Mouse (Mus musculus) MEL (cell line): ENCODE data around the gene Pttg1ip. TPM values are rescaled to one million over a fixed set of nuclear protein-coding genes. Genes with fewer than 3 reads are reported as not detected.

Experiments used
- DNase-seq: peaks from one replicate; pipeline ENCODE4 v3.0.0; 2011; ENCODE audit warnings: low read depth, low spot score
- H3K27ac ChIP-seq: 2 replicates; pipeline ENCODE4 v1.5.1; 2012; ENCODE audit warnings: low read depth, mild to moderate bottlenecking, control low read depth, low read length, moderate library complexity; ENCODE audit not compliant: control insufficient read depth
- H3K27me3 ChIP-seq, 2 experiments: fragments of 150-350 bp in 1 of 2; sonication (generic) in 1 of 2; 2 replicates each; pipeline ENCODE4 v1.6.1; 2012; ENCODE audit warnings: low read length in 2 of 2, mild to moderate bottlenecking in 2 of 2, improper control_type of control experiment in 1 of 2, moderate library complexity in 1 of 2; ENCODE audit not compliant: insufficient read depth in 2 of 2, control insufficient read depth in 1 of 2
- H3K36me3 ChIP-seq, 2 experiments: 2 replicates each; pipeline ENCODE4 v1.6.1; 2012 to 2014; ENCODE audit warnings: low read length in 2 of 2, improper control_type of control experiment in 1 of 2, inconsistent platforms in 1 of 2, mild to moderate bottlenecking in 1 of 2; ENCODE audit not compliant: insufficient read depth in 2 of 2, control insufficient read depth in 1 of 2
- H3K4me1 ChIP-seq, 2 experiments: fragments of 150-350 bp in 1 of 2; sonication (generic) in 1 of 2; 2 replicates each; pipeline ENCODE4 v1.6.1; 2012; ENCODE audit warnings: low read length in 2 of 2, improper control_type of control experiment in 1 of 2, mild to moderate bottlenecking in 1 of 2; ENCODE audit not compliant: insufficient read depth in 2 of 2, control insufficient read depth in 1 of 2
- H3K4me3 ChIP-seq, 2 experiments: fragments of 150-350 bp in 1 of 2; sonication (generic) in 1 of 2; 2 replicates each; pipeline ENCODE4 v1.5.1; 2012; ENCODE audit warnings: low read depth in 2 of 2, low read length in 2 of 2, mild to moderate bottlenecking in 2 of 2, moderate library complexity in 2 of 2, control low read depth in 1 of 2, improper control_type of control experiment in 1 of 2; ENCODE audit not compliant: control insufficient read depth in 1 of 2, insufficient read depth in 1 of 2
- H3K79me2 ChIP-seq: 2 replicates; pipeline ENCODE4 v1.6.1; 2012; ENCODE audit warnings: mild to moderate bottlenecking, low read length, moderate library complexity; ENCODE audit not compliant: control insufficient read depth, poor library complexity, insufficient read depth
- H3K9ac ChIP-seq: 2 replicates; pipeline ENCODE4 v1.6.1; 2012; ENCODE audit warnings: low read depth, mild to moderate bottlenecking, control low read depth, low read length, moderate library complexity; ENCODE audit not compliant: control insufficient read depth, poor library complexity, severe bottlenecking
- H3K9me3 ChIP-seq: fragments of 150-350 bp; sonication (generic); replicated peaks from 2 replicates; pipeline ENCODE4 v1.6.1; 2012; ENCODE audit warnings: mild to moderate bottlenecking, low read length, improper control_type of control experiment, moderate library complexity; ENCODE audit not compliant: insufficient read depth
- CHD1 ChIP-seq: IDR thresholded peaks from 2 replicates; pipeline ENCODE4 v1.6.1; 2012; ENCODE audit warnings: low read depth, mild to moderate bottlenecking, inconsistent platforms, low read length, improper control_type of control experiment
- CHD2 ChIP-seq: IDR thresholded peaks from 2 replicates; pipeline ENCODE4 v1.6.1; 2011; ENCODE audit warnings: low read length, improper control_type of control experiment
- CTCF ChIP-seq, 3 experiments: IDR thresholded peaks in 2 of 3; conservative IDR thresholded peaks in 1 of 3; 2 replicates each; pipeline ENCODE4 v1.5.1; 2011 to 2012; ENCODE audit warnings: low read length in 3 of 3, low read depth in 2 of 3, mild to moderate bottlenecking in 2 of 3, improper control_type of control experiment in 1 of 3, inconsistent platforms in 1 of 3, mixed read lengths in 1 of 3, moderate library complexity in 1 of 3; ENCODE audit not compliant: control insufficient read depth in 1 of 3, insufficient read depth in 1 of 3, poor library complexity in 1 of 3, severe bottlenecking in 1 of 3
- EP300 ChIP-seq, 2 experiments: IDR thresholded peaks; 2 replicates each; pipeline ENCODE4 v1.6.1; 2011; ENCODE audit warnings: improper control_type of control experiment in 2 of 2, low read length in 2 of 2, low read depth in 1 of 2, mild to moderate bottlenecking in 1 of 2
- ETS1 ChIP-seq: IDR thresholded peaks from 2 replicates; pipeline ENCODE4 v1.6.1; 2012; ENCODE audit warnings: low read depth, mild to moderate bottlenecking, inconsistent platforms, low read length, improper control_type of control experiment, moderate library complexity
- GABPA ChIP-seq: IDR thresholded peaks from 2 replicates; pipeline ENCODE4 v1.6.1; 2012; ENCODE audit warnings: low read depth, mild to moderate bottlenecking, inconsistent platforms, low read length, improper control_type of control experiment, moderate library complexity
- GATA1 ChIP-seq: IDR thresholded peaks from 2 replicates; pipeline ENCODE4 v1.6.1; 2011; ENCODE audit warnings: low read depth, low read length, improper control_type of control experiment
- HCFC1 ChIP-seq: IDR thresholded peaks from 2 replicates; pipeline ENCODE4 v1.6.1; 2012; ENCODE audit warnings: low read depth, mild to moderate bottlenecking, inconsistent platforms, low read length, improper control_type of control experiment, moderate library complexity
- JUND ChIP-seq: IDR thresholded peaks from 2 replicates; pipeline ENCODE4 v1.6.1; 2011; ENCODE audit warnings: low read depth, mild to moderate bottlenecking, improper control_type of control experiment, low read length
- KAT2A ChIP-seq: conservative IDR thresholded peaks from 2 replicates; pipeline ENCODE4 v1.6.1; 2012; ENCODE audit warnings: low read depth, low read length, improper control_type of control experiment, inconsistent platforms
- MAZ ChIP-seq: IDR thresholded peaks from 2 replicates; pipeline ENCODE4 v1.6.1; 2012; ENCODE audit warnings: low read depth, mild to moderate bottlenecking, inconsistent platforms, low read length, improper control_type of control experiment
- MEF2A ChIP-seq: IDR thresholded peaks from 2 replicates; pipeline ENCODE4 v1.6.1; 2014; ENCODE audit warnings: low read depth, mild to moderate bottlenecking, inconsistent platforms, low read length, improper control_type of control experiment; ENCODE audit not compliant: poor library complexity, insufficient replicate concordance, severe bottlenecking; ENCODE audit errors: extremely low read depth
- MYC ChIP-seq: IDR thresholded peaks from 2 replicates; pipeline ENCODE4 v1.6.1; 2011; ENCODE audit warnings: low read depth, mild to moderate bottlenecking, low read length, improper control_type of control experiment, moderate library complexity
- NRF1 ChIP-seq: IDR thresholded peaks from 2 replicates; pipeline ENCODE4 v1.6.1; 2014; ENCODE audit warnings: low read depth, mild to moderate bottlenecking, inconsistent platforms, low read length, improper control_type of control experiment, moderate library complexity; ENCODE audit not compliant: poor library complexity, insufficient read depth, severe bottlenecking
- POLR2AphosphoS2 ChIP-seq: IDR thresholded peaks from 2 replicates; pipeline ENCODE4 v1.6.1; 2011; ENCODE audit warnings: low read length, improper control_type of control experiment
- RAD21 ChIP-seq: IDR thresholded peaks from 2 replicates; pipeline ENCODE4 v1.6.1; 2011; ENCODE audit warnings: mild to moderate bottlenecking, low read depth, low read length, improper control_type of control experiment
- RCOR1 ChIP-seq: IDR thresholded peaks from 2 replicates; pipeline ENCODE4 v1.6.1; 2012; ENCODE audit warnings: low read depth, mild to moderate bottlenecking, inconsistent platforms, low read length, improper control_type of control experiment
- SMC3 ChIP-seq: IDR thresholded peaks from 2 replicates; pipeline ENCODE4 v1.6.1; 2011; ENCODE audit warnings: low read depth, low read length, improper control_type of control experiment
- TAL1 ChIP-seq: IDR thresholded peaks from 2 replicates; pipeline ENCODE4 v1.6.1; 2012; ENCODE audit warnings: mild to moderate bottlenecking, inconsistent platforms, low read length, moderate library complexity, mixed read lengths
- TBP ChIP-seq: IDR thresholded peaks from 2 replicates; pipeline ENCODE4 v1.8.0; 2011; ENCODE audit warnings: low read depth, low read length, improper control_type of control experiment
- TCF12 ChIP-seq: IDR thresholded peaks from 2 replicates; pipeline ENCODE4 v1.6.1; 2014; ENCODE audit warnings: low read depth, mild to moderate bottlenecking, inconsistent platforms, low read length, improper control_type of control experiment, moderate library complexity
- USF2 ChIP-seq, 2 experiments: IDR thresholded peaks; 2 replicates each; pipeline ENCODE4 v1.6.1; 2011 to 2012; ENCODE audit warnings: improper control_type of control experiment in 2 of 2, low read length in 2 of 2, borderline replicate concordance in 1 of 2, inconsistent platforms in 1 of 2, low read depth in 1 of 2, mild to moderate bottlenecking in 1 of 2; ENCODE audit not compliant: insufficient read depth in 1 of 2
- ZC3H11A ChIP-seq: IDR thresholded peaks from 2 replicates; pipeline ENCODE4 v1.6.1; 2012; ENCODE audit warnings: low read depth, mild to moderate bottlenecking, inconsistent platforms, low read length, improper control_type of control experiment
- ZMIZ1 ChIP-seq: IDR thresholded peaks from 2 replicates; pipeline ENCODE4 v1.6.1; 2012; ENCODE audit warnings: low read depth, mild to moderate bottlenecking, inconsistent platforms, low read length, improper control_type of control experiment, moderate library complexity
- ZNF384 ChIP-seq: IDR thresholded peaks from 2 replicates; pipeline ENCODE4 v1.6.1; 2012; ENCODE audit warnings: low read depth, mild to moderate bottlenecking, inconsistent platforms, low read length, improper control_type of control experiment
- polyA plus RNA-seq, 2 experiments: library from polyadenylated mRNA; stranded (reverse) in 1 of 2; unstranded in 1 of 2; fragments of >175 nt in 1 of 2; fragments of >200 nt in 1 of 2; gene quantifications; 2 replicates each; pipeline versions ENCODE4 v1.2.1 to v1.2.4; 2012; ENCODE audit warnings: low replicate concordance in 2 of 2, low read depth in 1 of 2; ENCODE audit not compliant: insufficient read length in 2 of 2, insufficient read depth in 1 of 2, missing spikeins in 1 of 2
- total RNA-seq: library from RNA; depleted of rRNA; stranded (reverse); fragments of 300-350 nt; gene quantifications from 2 replicates; pipeline ENCODE4 v1.2.3, GENCODE M21; 2012

The Pttg1ip gene
- total and polyA plus RNA-seq, 3 experiments, result 50.4 to 53.1 TPM; not detected in 1

DNA sequence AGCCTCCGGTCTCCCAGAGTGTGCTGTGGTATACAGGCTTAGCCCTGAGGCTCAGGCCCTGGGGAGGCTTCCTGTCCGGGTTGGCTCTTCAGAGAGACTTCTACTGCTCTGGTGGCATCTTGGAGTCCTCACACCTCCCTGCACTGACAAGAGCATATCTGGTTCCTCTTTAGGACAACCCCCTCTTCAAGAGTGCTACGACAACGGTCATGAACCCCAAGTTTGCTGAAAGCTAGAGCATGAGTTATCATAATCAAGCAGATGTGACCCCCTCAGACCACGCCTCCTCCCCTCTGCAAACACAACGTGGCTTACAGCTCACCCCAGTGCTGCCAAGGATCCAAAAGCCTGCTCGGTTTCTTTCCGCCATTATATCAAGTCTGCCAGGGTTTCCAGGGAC lies 16.5 kb upstream of the Pttg1ip start (continued):
- TF ChIP-seq USF2 (IDR thresholded peaks at IDR 0.05; ENCODE audit: borderline replicate concordance in 1 of 2, insufficient read depth in 1 of 2, low read depth in 1 of 2, low read length in 2 of 2), result no peak

DNA sequence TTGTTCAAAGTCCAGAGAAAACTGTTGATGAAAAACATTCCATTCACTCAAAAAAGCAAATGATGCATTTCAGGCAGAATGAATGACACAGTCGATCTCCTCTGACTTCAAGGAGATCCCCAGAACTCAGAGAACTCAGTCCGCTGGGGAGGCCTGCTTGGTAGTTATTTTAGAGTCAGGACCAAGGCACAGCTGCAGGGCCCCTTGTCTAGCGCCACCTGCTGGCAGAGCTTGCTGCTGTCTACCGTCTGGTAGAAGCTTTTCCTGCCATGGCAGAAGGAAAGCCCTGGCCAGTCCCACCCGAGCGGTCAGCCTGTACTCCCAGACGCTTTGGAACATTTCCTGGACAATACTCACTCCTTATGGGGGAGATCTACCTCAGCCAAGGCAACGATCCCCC lies 14.9 kb upstream of the Pttg1ip start:
- Histone ChIP-seq H3K9ac (no peak overlapping the region), H3K4me3 (no peak overlapping the region), H3K79me2 (no peaks in the 10 kb centered on the region), H3K27ac (no peak overlapping the region), H3K27me3 (no peaks in the 10 kb centered on the region), H3K9me3 (no peaks in the 10 kb centered on the region), H3K36me3 (peaks cover 5 to 25% of the 10 kb centered on the region in 2 experiments), H3K4me1 (peaks cover 20 to 40% of the 10 kb centered on the region in 2 experiments)
- TF ChIP-seq MAZ (no peak), HCFC1 (no peak), CHD2 (no peak), TBP (no peak), SMC3 (peak; percentile 75), CHD1 (no peak), TAL1 (no peak), ZMIZ1 (no peak), GABPA (no peak), GATA1 (no peak), POLR2AphosphoS2 (no peak), MYC (no peak), KAT2A (no peak), ETS1 (no peak), RCOR1 (no peak), JUND (no peak), NRF1 (no peak), CTCF (IDR thresholded peaks at IDR 0.05 in 2 of 3, conservative IDR thresholded peaks at IDR 0.05 in 1 of 3; ENCODE audit: control insufficient read depth in 1 of 3, insufficient read depth in 1 of 3, low read depth in 2 of 3, low read length in 3 of 3, poor library complexity in 1 of 3, severe bottlenecking in 1 of 3) (peak; percentile 90 to 98 (median 97)), USF2 (IDR thresholded peaks at IDR 0.05; ENCODE audit: borderline replicate concordance in 1 of 2, insufficient read depth in 1 of 2, low read depth in 1 of 2, low read length in 2 of 2) (no peak), EP300 (IDR thresholded peaks at IDR 0.05; ENCODE audit: low read depth in 1 of 2, low read length in 2 of 2) (no peak), ZC3H11A (peak; percentile 4; the same call in 1 of the 2 replicates), TCF12 (no peak), ZNF384 (no peak), RAD21 (peak; percentile 47), MEF2A (no peak)
- DNase-seq, result peak; percentile 83
